Mouse (Mus musculus) myocyte (in vitro differentiated cells): ENCODE results near the gene Arl15.

Experiments used
- POLR2A ChIP-seq: IDR thresholded peaks from one replicate; pipeline ENCODE4 v1.6.1; 2011; ENCODE audit warnings: low read depth, mild to moderate bottlenecking, control low read depth, moderate library complexity; ENCODE audit not compliant: insufficient read length
- USF1 ChIP-seq: IDR thresholded peaks from one replicate; pipeline ENCODE4 v1.6.1; 2011; ENCODE audit warnings: low read depth, mild to moderate bottlenecking, control low read depth, moderate library complexity

GRCm38 (mm10) chr13:113775244-113776140 is 18.8 kb upstream of the Arl15 start:
- TF ChIP-seq POLR2A = no peak
- TF ChIP-seq USF1 = no peak
